Mouse (Mus musculus): ENCODE measurements around the gene Lmna. TPM values are rescaled to one million over a fixed set of nuclear protein-coding genes. Genes with fewer than 3 reads are reported as not detected.

Gene Lmna
- polyA plus RNA-seq, 1 experiment from 2014 or later, result 401 TPM

DNA sequence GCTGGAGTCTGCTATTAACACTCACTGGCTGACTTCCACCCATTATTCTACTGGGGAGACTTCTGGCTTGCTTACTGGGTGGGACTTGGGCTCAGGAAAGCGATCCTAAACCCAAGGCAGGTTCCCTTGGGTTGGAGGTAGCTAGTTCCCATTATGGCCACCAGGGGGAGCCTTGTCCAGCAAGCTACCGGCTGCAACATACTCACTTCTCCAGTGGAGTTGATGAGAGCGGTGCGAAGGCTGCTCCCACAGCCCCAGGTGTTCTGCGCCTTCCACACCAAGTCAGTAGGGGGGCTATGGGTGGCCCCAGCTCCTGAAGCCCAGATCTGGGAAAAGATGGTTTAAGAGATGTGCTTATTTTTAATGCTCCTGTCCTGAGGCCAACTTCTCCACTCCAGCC lies 26.1 kb downstream of the Lmna start:
- ChIA-PET POLR2A (interaction anchor here (0.6 to 3.3 kb wide), 4 partner anchors 20 to 76 kb away, joined by 3 to 19 read pairs (median 7); no protein-coding TSS in a partner anchor), CTCF (interaction anchor here (0.8 to 15.7 kb wide), 20 partner anchors 12 to 110 kb away, joined by 3 to 484 read pairs (median 4); partner anchors contain the start of genes Lamtor2, Lmna, Pmf1 and Sema4a)
- H3K27me3 ChIP-seq, result no peaks in the 10 kb centered on the region
- in situ Hi-C loops (cut with MboI; ENCODE audit: low pct_unique_long_range_greater_than_20kb), result no loop called here
- DNase-seq (ENCODE audit: low read depth, low spot score), result no peak
- ATAC-seq, result no peak
- no peak for TF ChIP-seq CTCF (IDR thresholded peaks at IDR 0.05)

DNA sequence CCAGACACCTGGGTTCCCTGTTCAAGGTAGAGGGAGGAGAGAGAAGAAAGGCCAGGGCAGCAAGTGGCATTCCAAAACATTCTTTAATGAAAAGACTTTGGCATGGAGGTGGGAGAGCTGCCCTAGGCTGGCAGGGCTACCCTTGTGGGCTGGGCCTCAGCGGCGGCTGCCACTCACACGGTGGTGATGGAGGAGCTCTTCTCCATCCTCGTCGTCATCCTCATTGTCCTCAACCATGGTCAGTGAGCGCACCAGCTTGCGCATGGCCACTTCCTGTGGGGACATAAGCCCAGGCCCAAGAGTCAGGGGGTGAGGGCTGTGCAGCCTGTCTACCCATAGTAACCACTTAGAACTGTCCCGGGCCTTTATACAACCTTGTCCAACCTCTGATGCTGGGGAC lies 26.6 kb downstream of the Lmna start:
- TF ChIP-seq CTCF (IDR thresholded peaks at IDR 0.05), result no peak
- ChIA-PET POLR2A (interaction anchor here (2.8 kb wide), 1 partner anchor 40 kb away, joined by 19 read pairs; no protein-coding TSS in a partner anchor), CTCF (interaction anchor here (1.0 to 15.7 kb wide), 19 partner anchors 11 to 110 kb away, joined by 3 to 484 read pairs (median 4); partner anchors contain the start of genes Lamtor2, Lmna, Pmf1 and Sema4a)
- ATAC-seq (no peak), DNase-seq (ENCODE audit: low read depth, low spot score) (no peak)
- in situ Hi-C loops (cut with MboI; ENCODE audit: low pct_unique_long_range_greater_than_20kb), result no loop called here
- H3K27me3 ChIP-seq, result no peaks in the 10 kb centered on the region

- no peak for TF ChIP-seq CTCF (IDR thresholded peaks at IDR 0.05)
- DNase-seq (ENCODE audit: low read depth, low spot score), result no peak
- H3K27me3 ChIP-seq, result no peaks in the 10 kb centered on the region
- ChIA-PET CTCF (interaction anchor here (1.3 to 15.7 kb wide), 6 partner anchors 11 to 79 kb away, joined by 3 to 484 read pairs (median 27); partner anchors contain the start of gene Lmna), POLR2A (interaction anchor here (1.8 to 2.8 kb wide), 2 partner anchors 8 to 41 kb away, joined by 5 to 19 read pairs; no protein-coding TSS in a partner anchor)
- in situ Hi-C loops (cut with MboI; ENCODE audit: low pct_unique_long_range_greater_than_20kb), result no loop called here
- no peak for ATAC-seq
Observed at GRCm38 (mm10) chr3:88482336-88482735, 27.4 kb downstream of the Lmna start.

DNA sequence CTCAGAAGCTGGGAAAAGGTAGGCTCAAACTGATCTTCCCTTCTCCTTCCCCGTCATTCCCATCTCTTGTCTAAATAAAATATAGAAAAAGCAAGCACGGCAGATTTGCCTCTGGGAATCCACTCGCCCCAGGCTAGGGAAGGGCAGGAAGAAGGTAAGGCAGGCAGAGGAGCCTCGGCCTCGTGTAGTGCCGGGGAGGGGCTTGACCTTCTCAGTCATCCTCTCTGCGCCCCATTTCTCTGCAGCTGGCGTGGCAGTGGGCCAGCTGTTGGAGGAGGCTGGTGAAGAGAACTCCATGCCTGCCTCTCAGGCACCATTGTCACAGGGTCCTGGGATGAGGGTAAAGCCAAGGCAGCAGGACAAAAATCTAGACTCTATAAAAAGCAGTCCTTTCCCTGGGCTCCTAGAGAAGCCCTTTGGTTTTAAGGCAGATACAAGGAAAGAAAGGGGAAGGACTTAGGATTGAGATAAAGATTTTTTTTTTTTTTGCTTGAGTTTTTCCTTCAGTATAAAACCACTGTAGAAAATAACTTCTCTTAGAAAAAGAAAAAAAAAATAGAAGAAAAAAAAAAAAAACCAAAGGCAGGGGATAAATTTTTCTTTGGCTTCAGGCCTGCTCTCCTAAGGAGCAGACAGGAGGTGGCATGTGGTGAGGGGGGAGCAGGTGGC lies 28.2 kb downstream of the Lmna start:
- ChIA-PET POLR2A (interaction anchor here (0.7 to 1.8 kb wide), 3 partner anchors 9 to 143 kb away, joined by 3 to 5 read pairs (median 4); no protein-coding TSS in a partner anchor), CTCF (interaction anchor here (4.9 to 15.7 kb wide), 3 partner anchors 22 to 73 kb away, joined by 90 to 484 read pairs (median 111); partner anchors contain the start of genes Lmna and Pmf1)
- in situ Hi-C loops (cut with MboI; ENCODE audit: low pct_unique_long_range_greater_than_20kb), result no loop called here
- TF ChIP-seq CTCF (IDR thresholded peaks at IDR 0.05), result no peak
- no peak for ATAC-seq
- no peaks in the 10 kb centered on the region for H3K27me3 ChIP-seq
- no peak for DNase-seq (ENCODE audit: low read depth, low spot score)

DNA sequence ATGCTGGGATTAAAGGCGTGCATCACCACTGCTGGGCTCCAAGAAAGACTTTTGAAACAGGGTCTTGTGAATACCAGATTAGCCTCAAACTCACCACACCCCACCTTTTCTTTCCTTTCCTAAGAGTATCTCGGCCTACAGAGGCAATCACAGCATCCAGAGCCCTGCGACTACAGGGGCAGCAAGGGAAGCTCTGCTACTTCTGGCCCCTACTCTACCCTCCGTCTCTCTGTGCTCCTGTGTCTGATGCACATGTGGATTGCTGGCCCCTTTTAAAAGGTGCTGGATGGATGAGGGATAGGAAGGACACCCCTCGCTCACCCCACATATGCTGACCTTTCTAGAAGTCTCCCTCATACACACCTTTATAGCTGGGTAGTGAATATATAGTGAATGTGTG lies 29.1 kb downstream of the Lmna start:
- no peak for TF ChIP-seq CTCF (IDR thresholded peaks at IDR 0.05)
- ChIA-PET POLR2A (interaction anchor here (1.8 kb wide), 1 partner anchor 10 kb away, joined by 5 read pairs; no protein-coding TSS in a partner anchor), CTCF (interaction anchor here (3.7 to 15.7 kb wide), 3 partner anchors 14 to 72 kb away, joined by 27 to 484 read pairs (median 90); partner anchors contain the start of genes Lmna and Pmf1)
- DNase-seq (ENCODE audit: low read depth, low spot score), result no peak
- no peak for ATAC-seq
- in situ Hi-C loops (cut with MboI; ENCODE audit: low pct_unique_long_range_greater_than_20kb), result no loop called here
- H3K27me3 ChIP-seq, result no peaks in the 10 kb centered on the region

DNA sequence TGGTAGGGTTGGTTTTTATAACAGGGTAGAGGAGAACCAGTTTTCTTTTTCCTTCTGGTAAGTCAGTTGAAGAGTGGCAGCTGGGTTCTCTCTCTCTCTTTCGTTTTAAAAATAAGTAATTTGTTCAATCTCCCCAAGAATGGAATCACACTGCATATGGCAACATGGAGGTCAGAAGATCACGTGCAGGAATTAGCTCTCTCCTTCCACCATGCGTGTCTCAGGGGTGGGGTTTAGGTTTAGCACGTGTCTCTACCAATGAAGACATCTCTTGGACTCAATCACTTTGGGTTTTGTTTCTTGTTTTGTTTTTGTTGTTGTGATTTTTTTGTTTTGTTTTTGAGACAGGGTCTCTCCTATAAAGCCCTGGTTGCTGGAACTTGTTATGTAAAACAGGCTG lies 29.9 kb downstream of the Lmna start:
- in situ Hi-C loops (cut with MboI; ENCODE audit: low pct_unique_long_range_greater_than_20kb), result no loop called here
- no peak for TF ChIP-seq CTCF (IDR thresholded peaks at IDR 0.05)
- no peaks in the 10 kb centered on the region for H3K27me3 ChIP-seq
- ChIA-PET POLR2A (interaction anchor here (0.7 to 1.5 kb wide), 5 partner anchors 35 to 72 kb away, joined by 3 to 7 read pairs (median 4); partner anchors contain the start of gene Pmf1), CTCF (interaction anchor here (1.2 to 15.7 kb wide), 5 partner anchors 9 to 71 kb away, joined by 4 to 484 read pairs (median 27); partner anchors contain the start of genes Lmna and Pmf1)
- DNase-seq (ENCODE audit: low read depth, low spot score) (no peak), ATAC-seq (no peak)

GRCm38 (mm10) chr3:88479163-88479562 lies 30.6 kb downstream of the Lmna start:
- ChIA-PET CTCF (interaction anchor here (1.0 to 15.7 kb wide), 7 partner anchors 9 to 71 kb away, joined by 3 to 484 read pairs (median 11); partner anchors contain the start of genes Lmna and Pmf1), POLR2A (interaction anchor here (0.7 to 1.5 kb wide), 6 partner anchors 9 to 72 kb away, joined by 3 to 9 read pairs (median 4); partner anchors contain the start of gene Pmf1)
- in situ Hi-C loops (cut with MboI; ENCODE audit: low pct_unique_long_range_greater_than_20kb), result no loop called here
- DNase-seq (ENCODE audit: low read depth, low spot score) (no peak), ATAC-seq (no peak)
- TF ChIP-seq CTCF (IDR thresholded peaks at IDR 0.05), result no peak
- no peaks in the 10 kb centered on the region for H3K27me3 ChIP-seq

- H3K27me3 ChIP-seq, result no peaks in the 10 kb centered on the region
- CTCF ChIA-PET, result interaction anchor here (0.6 to 15.7 kb wide), 11 partner anchors 9 to 69 kb away, joined by 3 to 484 read pairs (median 4); partner anchors contain the start of genes Lmna and Pmf1
- in situ Hi-C loops (cut with MboI; ENCODE audit: low pct_unique_long_range_greater_than_20kb), result no loop called here
- no peak for TF ChIP-seq CTCF (IDR thresholded peaks at IDR 0.05)
- no peak for DNase-seq (ENCODE audit: low read depth, low spot score)
- ATAC-seq, result peak; percentile 74
- POLR2A ChIA-PET, result interaction anchor here (1.2 kb wide), 1 partner anchor 40 kb away, joined by 3 read pairs; no protein-coding TSS in a partner anchor
Observed at GRCm38 (mm10) chr3:88477735-88478134, 32.0 kb downstream of the Lmna start.

DNA sequence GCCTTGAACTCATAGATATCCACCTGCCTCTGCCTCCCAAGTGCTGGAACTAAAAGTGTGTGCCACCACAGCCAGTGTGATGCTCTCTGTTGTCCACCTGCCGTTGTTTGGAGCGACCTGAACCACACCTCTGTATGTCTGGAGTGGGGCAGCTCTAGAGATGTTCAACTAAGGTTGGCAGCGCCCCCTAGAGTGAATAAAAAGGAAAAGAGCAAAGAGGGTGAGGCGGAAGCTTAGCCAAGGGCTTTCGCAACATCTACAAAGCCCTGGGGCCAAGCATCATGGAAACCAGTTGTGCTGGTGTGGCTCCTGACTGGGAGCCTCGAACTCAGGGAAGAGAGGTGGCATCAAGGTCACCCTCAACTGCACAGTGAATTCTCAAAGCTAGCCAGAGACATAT lies 33.4 kb downstream of the Lmna start:
- no peak for ATAC-seq
- POLR2A ChIA-PET, result no interaction called here
- no peaks in the 10 kb centered on the region for H3K27me3 ChIP-seq
- TF ChIP-seq CTCF (IDR thresholded peaks at IDR 0.05), result no peak
- in situ Hi-C loops (cut with MboI; ENCODE audit: low pct_unique_long_range_greater_than_20kb), result no loop called here
- no peak for DNase-seq (ENCODE audit: low read depth, low spot score)
- CTCF ChIA-PET, result interaction anchor here (1.7 to 2.8 kb wide), 2 partner anchors 9 to 69 kb away, joined by 7 to 16 read pairs; no protein-coding TSS in a partner anchor

- in situ Hi-C loops (cut with MboI; ENCODE audit: low pct_unique_long_range_greater_than_20kb), result loop anchor here (5.0 kb wide), 1 partner anchor 66 kb away; no protein-coding TSS in a partner anchor
- ChIA-PET CTCF (interaction anchor here (0.7 to 10.9 kb wide), 8 partner anchors 11 to 68 kb away, joined by 3 to 295 read pairs (median 5); partner anchors contain the start of gene Pmf1), POLR2A (interaction anchor here (1.4 kb wide), 1 partner anchor 15 kb away, joined by 4 read pairs; no protein-coding TSS in a partner anchor)
- no peak for TF ChIP-seq CTCF (IDR thresholded peaks at IDR 0.05)
- DNase-seq (ENCODE audit: low read depth, low spot score) (no peak), ATAC-seq (no peak)
- no peaks in the 10 kb centered on the region for H3K27me3 ChIP-seq
Observed at GRCm38 (mm10) chr3:88473571-88473970, 36.2 kb downstream of the Lmna start.
